Mouse (Mus musculus) cerebellum, adult 2 months (tissue): ENCODE results near the gene Duxf3.

Experiments
- CTCF ChIP-seq: fragments of 200-500 bp; IDR thresholded peaks from 2 replicates; pipeline ENCODE4 v1.5.1; 2011; ENCODE audit warnings: low read depth, mild to moderate bottlenecking, control low read depth, low read length, moderate library complexity, borderline replicate concordance; ENCODE audit not compliant: insufficient read depth
- POLR2A ChIP-seq: fragments of 200-500 bp; IDR thresholded peaks from 2 replicates; pipeline ENCODE4 v1.6.1; 2011; ENCODE audit warnings: low read length, control low read depth, borderline replicate concordance; ENCODE audit not compliant: insufficient read depth

GRCm38 (mm10) chr10:58211213-58211612 lies 21.3 kb downstream of the Duxf3 start:
- TF ChIP-seq POLR2A (no peak), CTCF (no peak)
